20 mouse cellular contexts compared by ENCODE assay signal in genomic region chr8:104008756-104009155, GRCm38 (mm10).
DNase-seq lines count a peak whose midpoint lies in the region; ATAC-seq lines count a peak whose summit lies in the region.
"Had no signal": no experiment of that assay in that cellular context is flagged by ENCODE, and none has a peak within 500 bp of the region (broad histone marks: within the 10 kb centered on the region; RNA-seq: fewer than 3 reads in every experiment).

No protein-coding gene starts in this region.

- H3K27ac ChIP-seq in lung, embryonic 15.5 days = peak overlapping the region; percentile 60
- H3K27ac ChIP-seq: embryonic facial prominence, embryonic 10.5 days; embryonic facial prominence, embryonic 12.5 days; forebrain, embryonic 13.5 days; forebrain, embryonic 15.5 days had no signal

- H3K36me3 ChIP-seq in lung, embryonic 15.5 days = no peaks in the 10 kb centered on the region
- H3K36me3 ChIP-seq: embryonic facial prominence, embryonic 10.5 days; embryonic facial prominence, embryonic 12.5 days; forebrain, embryonic 15.5 days; G1E had no signal

- 54% methylated on average over 5 of the region's 5 CpGs for WGBS in lung, embryonic 15.5 days

- no peaks in the 10 kb centered on the region for H3K27me3 ChIP-seq in lung, embryonic 15.5 days
- H3K27me3 ChIP-seq: CH12.LX; embryonic facial prominence, embryonic 12.5 days; forebrain, embryonic 13.5 days; forebrain, embryonic 15.5 days had no signal

- H3K9ac ChIP-seq in lung, embryonic 15.5 days = no peak overlapping the region
- H3K9ac ChIP-seq: embryonic facial prominence, embryonic 12.5 days; forebrain, embryonic 13.5 days; forebrain, embryonic 15.5 days had no signal

- no peak; the same call in 1 of the 2 replicates for ATAC-seq in lung, embryonic 15.5 days (ENCODE audit: borderline replicate concordance, extremely low read depth, low FRiP score, low TSS enrichment)
- ATAC-seq: activated CD4-positive, CD25-positive, alpha-beta regulatory T cell, adult 4 months; CD4-positive, CD25-positive, alpha-beta regulatory T cell, adult 4 months; forebrain, embryonic 13.5 days; forebrain, embryonic 15.5 days; Patski had no signal

- no peak overlapping the region for H3K4me3 ChIP-seq in lung, embryonic 15.5 days
- H3K4me3 ChIP-seq: embryonic facial prominence, embryonic 10.5 days; embryonic facial prominence, embryonic 12.5 days; forebrain, embryonic 13.5 days; forebrain, embryonic 15.5 days had no signal

- no peaks in the 10 kb centered on the region for H3K9me3 ChIP-seq in lung, embryonic 15.5 days
- H3K9me3 ChIP-seq: embryonic facial prominence, embryonic 10.5 days; embryonic facial prominence, embryonic 12.5 days; forebrain, embryonic 13.5 days; forebrain, embryonic 15.5 days had no signal

- H3K4me2 ChIP-seq in lung, embryonic 15.5 days = no peak overlapping the region
- H3K4me2 ChIP-seq: embryonic facial prominence, embryonic 12.5 days; forebrain, embryonic 13.5 days; forebrain, embryonic 15.5 days had no signal

- DNase-seq in left cerebral cortex, postnatal 4 days = peak; percentile 24
- no peak for DNase-seq in left cerebral cortex, adult 11 months (ENCODE audit: low spot score)
- DNase-seq in lung, postnatal 14 days = no peak
- peak; percentile 7 for DNase-seq in retina, postnatal 1 day
- no peak for DNase-seq in retina, embryonic 14.5 days (ENCODE audit: low spot score)
- DNase-seq: B cell, adult 2 months; cerebellum, adult 11-12 months; cerebellum, adult 2 months; cerebellum, adult 9-10 months; cerebellum, postnatal 25 days had no signal

- intact Hi-C loops in left cerebral cortex, postnatal 4 days (cut with DNase I) = no loop called here

- H3K4me1 ChIP-seq in lung, embryonic 15.5 days = no peaks in the 10 kb centered on the region
- H3K4me1 ChIP-seq: embryonic facial prominence, embryonic 10.5 days; embryonic facial prominence, embryonic 12.5 days; forebrain, embryonic 13.5 days; forebrain, embryonic 15.5 days had no signal

Comparison
In these comparisons a context has a peak if more than half of its experiments do, and no peak if none do; other contexts are left out.
1. DNase-seq: peak in left cerebral cortex, postnatal 4 days (single experiment) and retina, postnatal 1 day (single experiment); none in left cerebral cortex, adult 11 months (single experiment), lung, postnatal 14 days (single experiment) and retina, embryonic 14.5 days (single experiment).